Mouse (Mus musculus) stomach, embryonic 15.5 days (tissue): ENCODE data around the gene Galnt10. TPM values are rescaled to one million over a fixed set of nuclear protein-coding genes. Genes with fewer than 3 reads are reported as not detected.
A peak's percentile ranks its signal among the peaks of the same experiment; 100 is the strongest.

Experiments used
- ATAC-seq: fragments of 200-750 bp; cut with Nextera tagmentation; 2 replicates; pipeline ENCODE4 v1.8.0; 2017; ENCODE audit warnings: low read depth, moderate number of reproducible peaks, moderate TSS enrichment; ENCODE audit not compliant: insufficient read depth, low FRiP score
- H3K27ac ChIP-seq: fragments of 300-500 bp; sonication (generic); 2 replicates; pipeline ENCODE4 v1.5.1; 2015; ENCODE audit warnings: mild to moderate bottlenecking, inconsistent platforms
- H3K27me3 ChIP-seq: fragments of 300-500 bp; sonication (generic); replicated peaks from 2 replicates; pipeline ENCODE4 v1.6.1; 2015; ENCODE audit warnings: inconsistent platforms
- H3K36me3 ChIP-seq: fragments of 300-500 bp; sonication (generic); 2 replicates; pipeline ENCODE4 v1.6.1; 2015; ENCODE audit warnings: inconsistent platforms
- H3K4me1 ChIP-seq: fragments of 300-500 bp; sonication (generic); 2 replicates; pipeline ENCODE4 v1.6.1; 2015; ENCODE audit warnings: inconsistent platforms
- H3K4me2 ChIP-seq: fragments of 300-500 bp; sonication (generic); 2 replicates; pipeline ENCODE4 v1.6.1; 2015; ENCODE audit warnings: mild to moderate bottlenecking, inconsistent platforms
- H3K4me3 ChIP-seq: fragments of 300-500 bp; sonication (generic); replicated peaks from 2 replicates; pipeline ENCODE4 v1.5.1; 2015; ENCODE audit warnings: inconsistent platforms
- H3K9ac ChIP-seq: fragments of 300-500 bp; sonication (generic); 2 replicates; pipeline ENCODE4 v1.6.1; 2015; ENCODE audit warnings: inconsistent platforms
- H3K9me3 ChIP-seq: fragments of 300-500 bp; sonication (generic); 2 replicates; pipeline ENCODE4 v1.6.1; 2016; ENCODE audit warnings: inconsistent platforms
- WGBS: fragments of 180-500 bp; shearing (Covaris S2); methylation state at CpG from one replicate; pipeline ENCODE4 v1.1.7; 2015; 5-methylcytosine and 5-hydroxymethylcytosine counted together
- polyA plus RNA-seq: library from polyadenylated mRNA; unstranded; fragments of >200 nt; fragmentation: Nextera tagmentation; extraction: Ambion mirVana; gene quantifications from 2 replicates; pipeline ENCODE4 v1.2.1, GENCODE M21; 2015

Galnt10 gene
- polyA plus RNA-seq, 1 experiment from 2014 or later: 19.8 TPM

DNA sequence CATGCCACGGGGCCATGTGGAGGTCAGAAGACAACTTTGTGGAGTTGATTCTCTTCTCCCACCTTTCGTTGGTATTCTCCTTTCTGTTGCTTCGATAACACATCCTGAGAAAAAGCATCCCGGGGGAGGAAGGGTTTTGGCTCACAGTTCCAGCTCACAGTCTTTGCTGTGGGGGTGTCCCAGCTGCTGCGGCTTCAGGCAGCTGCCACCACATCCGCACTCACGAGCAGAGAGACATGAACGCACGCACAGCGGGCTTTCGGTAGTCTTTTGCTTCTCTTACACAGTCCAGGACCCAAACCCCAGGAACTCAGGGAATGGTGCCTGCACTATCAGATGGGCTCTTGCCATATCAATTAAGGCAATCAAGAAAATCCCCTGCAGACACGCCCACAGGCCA, 37.9 kb downstream of the Galnt10 start:
- H3K27ac ChIP-seq: peak overlapping the region; percentile 3; the same call in 1 of the 2 replicates
- 46% methylated on average over 12 of the region's 12 CpGs for WGBS
- ATAC-seq: no peak

GRCm38 (mm10) chr11:57683931-57684330, 38.7 kb downstream of the Galnt10 start:
- Histone ChIP-seq H3K27ac (no peak overlapping the region), H3K4me1 (peaks cover 41% of the 10 kb centered on the region)
- ATAC-seq: no peak

More for the DNA sequence above, 37.9 kb downstream of the Galnt10 start:
- Histone ChIP-seq H3K4me2 (no peak overlapping the region), H3K9me3 (no peaks in the 10 kb centered on the region), H3K36me3 (no peaks in the 10 kb centered on the region), H3K9ac (no peak overlapping the region), H3K4me3 (no peak overlapping the region), H3K27me3 (no peaks in the 10 kb centered on the region), H3K4me1 (peaks cover 33% of the 10 kb centered on the region)

DNA sequence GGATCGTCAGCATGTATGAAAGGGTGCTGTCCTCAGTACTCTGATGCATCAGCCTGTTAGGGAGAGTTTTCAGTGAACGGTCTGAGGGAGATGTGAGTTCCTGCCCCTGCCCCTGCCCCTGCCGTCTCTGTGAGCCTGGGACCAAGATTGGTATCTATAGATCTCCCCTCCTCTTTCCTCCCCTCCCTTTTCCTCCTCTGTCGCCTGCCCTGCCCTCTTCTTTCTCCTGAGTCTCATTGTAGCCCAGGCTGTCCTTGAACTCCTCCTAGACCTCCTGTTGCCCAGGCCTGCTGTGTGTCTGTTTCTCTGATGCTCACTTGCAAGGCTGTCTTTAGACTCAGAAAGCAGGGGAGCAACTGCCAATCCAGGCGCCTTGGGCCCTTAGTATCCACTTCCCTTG, 39.6 kb downstream of the Galnt10 start:
- WGBS: 47% methylated on average over 5 of the region's 5 CpGs
- Histone ChIP-seq H3K4me2 (no peak overlapping the region), H3K9me3 (no peaks in the 10 kb centered on the region), H3K9ac (no peak overlapping the region), H3K27ac (no peak overlapping the region), H3K4me3 (no peak overlapping the region), H3K27me3 (no peaks in the 10 kb centered on the region), H3K36me3 (no peaks in the 10 kb centered on the region), H3K4me1 (peaks cover 48% of the 10 kb centered on the region)
- ATAC-seq: no peak

More at GRCm38 (mm10) chr11:57683931-57684330, 38.7 kb downstream of the Galnt10 start:
- Histone ChIP-seq H3K9me3 (no peaks in the 10 kb centered on the region), H3K36me3 (no peaks in the 10 kb centered on the region), H3K4me3 (no peak overlapping the region), H3K9ac (no peak overlapping the region), H3K4me2 (no peak overlapping the region), H3K27me3 (no peaks in the 10 kb centered on the region)
- WGBS: 48% methylated on average over 8 of the region's 8 CpGs

- H3K36me3 ChIP-seq: no peaks in the 10 kb centered on the region
- WGBS: 61% methylated on average over 10 of the region's 10 CpGs
- no peak overlapping the region for H3K9ac ChIP-seq
- H3K9me3 ChIP-seq: no peaks in the 10 kb centered on the region
- peaks cover 48% of the 10 kb centered on the region for H3K4me1 ChIP-seq
- no peak overlapping the region for H3K4me2 ChIP-seq
- no peak for ATAC-seq
- H3K27ac ChIP-seq: no peak overlapping the region
- H3K4me3 ChIP-seq: no peak overlapping the region
- no peaks in the 10 kb centered on the region for H3K27me3 ChIP-seq
Measured at GRCm38 (mm10) chr11:57685689-57686454, 40.6 kb downstream of the Galnt10 start.

- Histone ChIP-seq H3K9me3 (no peaks in the 10 kb centered on the region), H3K27me3 (no peaks in the 10 kb centered on the region), H3K36me3 (no peaks in the 10 kb centered on the region), H3K27ac (no peak overlapping the region), H3K9ac (no peak overlapping the region), H3K4me2 (no peak overlapping the region), H3K4me3 (no peak overlapping the region), H3K4me1 (peaks cover 40% of the 10 kb centered on the region)
- no peak for ATAC-seq
- 80% methylated on average over 12 of the region's 12 CpGs for WGBS
Measured at GRCm38 (mm10) chr11:57686797-57687196, 41.6 kb downstream of the Galnt10 start.

GRCm38 (mm10) chr11:57687258-57687657, 42.0 kb downstream of the Galnt10 start:
- Histone ChIP-seq H3K9me3 (no peaks in the 10 kb centered on the region), H3K4me1 (peaks cover 35% of the 10 kb centered on the region), H3K9ac (no peak overlapping the region), H3K27me3 (no peaks in the 10 kb centered on the region), H3K4me2 (no peak overlapping the region), H3K27ac (no peak overlapping the region), H3K36me3 (no peaks in the 10 kb centered on the region), H3K4me3 (no peak overlapping the region)
- 78% methylated on average over 9 of the region's 9 CpGs for WGBS
- no peak for ATAC-seq

GRCm38 (mm10) chr11:57688179-57688929, 43.1 kb downstream of the Galnt10 start:
- Histone ChIP-seq H3K4me1 (peaks cover 28% of the 10 kb centered on the region), H3K27ac (no peak overlapping the region), H3K9ac (no peak overlapping the region), H3K4me3 (no peak overlapping the region), H3K4me2 (no peak overlapping the region), H3K9me3 (no peaks in the 10 kb centered on the region), H3K36me3 (no peaks in the 10 kb centered on the region), H3K27me3 (no peaks in the 10 kb centered on the region)
- no peak; the same call in 1 of the 2 replicates for ATAC-seq
- WGBS: 40% methylated on average over 14 of the region's 14 CpGs

DNA sequence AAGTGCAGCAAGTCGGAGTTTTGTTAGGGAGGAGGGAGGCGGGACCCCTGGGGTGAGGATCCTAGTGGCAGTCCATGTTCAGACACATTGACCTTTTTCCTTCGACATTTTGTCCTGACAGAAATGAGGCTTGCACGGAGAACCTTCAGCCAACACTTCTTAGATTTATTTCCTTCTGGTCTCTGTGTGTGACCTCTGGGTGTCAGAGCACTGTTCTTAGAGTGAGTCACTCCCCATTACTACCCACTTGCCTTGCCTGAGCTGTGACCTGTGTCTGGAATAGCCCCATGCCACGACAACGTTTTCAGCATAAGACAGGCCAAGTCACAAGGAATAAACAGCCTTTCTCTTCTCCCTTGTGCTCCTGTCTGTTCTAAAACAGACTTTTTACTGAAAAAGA, 44.6 kb downstream of the Galnt10 start:
- Histone ChIP-seq H3K27ac (no peak overlapping the region; the same call in 1 of the 2 replicates), H3K9ac (no peak overlapping the region), H3K36me3 (no peaks in the 10 kb centered on the region), H3K4me1 (peaks cover 20% of the 10 kb centered on the region), H3K4me3 (no peak overlapping the region), H3K4me2 (no peak overlapping the region), H3K27me3 (no peaks in the 10 kb centered on the region), H3K9me3 (no peaks in the 10 kb centered on the region)
- no peak for ATAC-seq
- WGBS: 54% methylated on average over 6 of the region's 6 CpGs

- Histone ChIP-seq H3K36me3 (no peaks in the 10 kb centered on the region), H3K4me3 (no peak overlapping the region), H3K27me3 (no peaks in the 10 kb centered on the region), H3K4me2 (no peak overlapping the region), H3K9ac (no peak overlapping the region), H3K9me3 (no peaks in the 10 kb centered on the region), H3K4me1 (peaks cover 20% of the 10 kb centered on the region), H3K27ac (no peak overlapping the region)
- no peak for ATAC-seq
- 91% methylated on average over 5 of the region's 5 CpGs for WGBS
Measured at GRCm38 (mm10) chr11:57690836-57691235, 45.6 kb downstream of the Galnt10 start.

- Histone ChIP-seq H3K4me1 (peaks cover 21% of the 10 kb centered on the region), H3K9me3 (no peaks in the 10 kb centered on the region), H3K4me2 (no peak overlapping the region), H3K9ac (no peak overlapping the region), H3K36me3 (no peaks in the 10 kb centered on the region), H3K4me3 (no peak overlapping the region), H3K27me3 (no peaks in the 10 kb centered on the region), H3K27ac (no peak overlapping the region)
- no peak for ATAC-seq
- WGBS: 69% methylated on average over 6 of the region's 6 CpGs
Measured at GRCm38 (mm10) chr11:57691939-57692338, 46.7 kb downstream of the Galnt10 start.

DNA sequence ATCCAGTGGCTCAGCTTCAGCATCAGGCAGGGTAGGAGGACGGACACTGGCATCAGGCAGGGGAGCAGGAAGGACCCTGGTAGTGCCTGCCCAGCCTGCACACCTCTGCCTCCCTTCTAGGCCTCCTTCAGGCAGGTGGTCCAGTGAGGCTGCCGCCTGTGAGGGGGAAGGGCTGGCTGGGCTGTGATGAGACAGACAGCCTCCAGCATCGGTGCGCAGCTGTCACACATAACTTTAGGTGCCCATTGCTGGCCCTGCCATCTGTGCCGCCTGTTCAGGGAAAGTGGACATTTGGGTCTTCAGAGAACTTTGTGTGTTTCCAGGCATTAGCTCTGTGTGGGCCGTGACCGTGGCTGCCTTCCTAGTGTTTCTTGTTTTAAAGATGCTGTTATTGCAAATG, 47.5 kb downstream of the Galnt10 start:
- Histone ChIP-seq H3K4me3 (no peak overlapping the region), H3K36me3 (no peaks in the 10 kb centered on the region), H3K27me3 (no peaks in the 10 kb centered on the region), H3K4me1 (peaks cover 23% of the 10 kb centered on the region), H3K4me2 (no peak overlapping the region), H3K27ac (no peak overlapping the region), H3K9ac (no peak overlapping the region), H3K9me3 (no peaks in the 10 kb centered on the region)
- WGBS: 77% methylated on average over 7 of the region's 7 CpGs
- ATAC-seq: no peak

GRCm38 (mm10) chr11:57694486-57694885, 49.2 kb downstream of the Galnt10 start:
- H3K4me1 ChIP-seq: peaks cover 8% of the 10 kb centered on the region; the same call in 1 of the 2 replicates
- no peak overlapping the region for H3K4me3 ChIP-seq
- H3K36me3 ChIP-seq: no peaks in the 10 kb centered on the region
- no peak overlapping the region for H3K4me2 ChIP-seq
- no peak overlapping the region for H3K9ac ChIP-seq
- no peaks in the 10 kb centered on the region for H3K27me3 ChIP-seq
- ATAC-seq: no peak
- no peak overlapping the region for H3K27ac ChIP-seq
- no peaks in the 10 kb centered on the region for H3K9me3 ChIP-seq
- 94% methylated on average over 6 of the region's 6 CpGs for WGBS
